Mouse (Mus musculus) embryo, embryonic 10.5 days (tissue): ENCODE results near the gene Ccdc97.
A peak's percentile ranks its signal among the peaks of the same experiment; 100 is the strongest.

Experiments
- DNase-seq: peaks from one replicate; pipeline ENCODE4 v3.0.0-alpha.2; 2015; ENCODE audit warnings: low spot score

Ccdc97 gene

DNA sequence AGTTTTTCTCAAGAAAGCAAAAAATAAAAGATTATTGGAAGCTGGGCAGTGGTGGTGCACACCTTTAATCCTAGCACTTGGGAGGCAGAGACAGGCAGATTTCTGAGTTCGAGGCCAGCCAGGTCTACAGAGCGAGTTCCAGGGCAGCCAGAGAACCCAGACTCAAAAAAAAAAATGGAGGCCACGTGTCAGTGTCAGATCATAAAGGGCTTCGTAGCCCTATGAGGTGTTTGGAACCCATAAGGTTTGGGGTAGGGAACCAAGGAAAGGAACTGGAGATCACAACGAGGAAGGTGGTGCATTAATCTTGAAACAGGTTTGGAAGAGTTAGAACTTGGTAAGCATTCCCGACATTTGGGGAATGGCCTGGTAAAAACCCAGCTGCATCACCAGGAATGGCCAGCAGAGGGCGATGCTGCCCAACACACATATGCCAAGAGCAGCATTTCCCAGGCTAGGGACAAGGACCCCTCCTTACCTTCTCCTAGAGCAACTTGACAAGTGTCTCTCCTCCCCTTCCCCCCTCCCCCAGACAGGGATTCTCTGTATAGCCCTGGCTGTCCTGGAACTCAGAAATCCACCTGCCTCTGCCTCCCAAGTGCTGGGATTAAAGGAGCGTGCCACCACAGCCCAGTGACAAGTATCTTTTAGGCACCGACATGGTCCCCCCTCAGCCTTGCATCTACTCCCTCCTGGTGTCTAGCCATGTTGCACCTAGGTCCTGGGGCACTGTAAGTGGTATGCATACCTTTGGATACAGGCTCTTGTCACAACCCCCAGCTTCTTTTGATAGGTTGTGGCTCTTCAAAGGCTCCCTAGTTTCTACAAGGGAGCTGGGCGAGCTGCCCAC is 1.1 kb upstream of the Ccdc97 start:
- DNase-seq = peak; percentile 87

DNA sequence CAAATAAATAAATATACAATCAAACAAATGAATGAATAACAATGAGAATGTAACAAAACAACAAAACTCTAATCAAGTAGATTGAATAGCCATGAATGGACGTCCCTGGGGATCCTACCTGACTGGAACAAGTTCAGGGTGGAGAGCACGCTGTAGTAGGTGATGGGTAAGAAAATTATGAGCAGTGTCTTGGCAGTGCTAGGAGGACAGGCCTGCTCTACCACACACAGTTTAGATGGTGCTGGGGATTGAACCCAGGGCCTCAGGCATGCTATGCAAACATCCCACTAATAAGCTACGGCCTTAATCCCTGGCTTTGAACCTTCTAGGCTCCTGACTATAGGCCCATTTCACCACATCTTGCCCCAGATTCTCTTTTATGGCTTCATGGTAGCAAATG is 1.4 kb downstream of the Ccdc97 start:
- DNase-seq = no peak

DNA sequence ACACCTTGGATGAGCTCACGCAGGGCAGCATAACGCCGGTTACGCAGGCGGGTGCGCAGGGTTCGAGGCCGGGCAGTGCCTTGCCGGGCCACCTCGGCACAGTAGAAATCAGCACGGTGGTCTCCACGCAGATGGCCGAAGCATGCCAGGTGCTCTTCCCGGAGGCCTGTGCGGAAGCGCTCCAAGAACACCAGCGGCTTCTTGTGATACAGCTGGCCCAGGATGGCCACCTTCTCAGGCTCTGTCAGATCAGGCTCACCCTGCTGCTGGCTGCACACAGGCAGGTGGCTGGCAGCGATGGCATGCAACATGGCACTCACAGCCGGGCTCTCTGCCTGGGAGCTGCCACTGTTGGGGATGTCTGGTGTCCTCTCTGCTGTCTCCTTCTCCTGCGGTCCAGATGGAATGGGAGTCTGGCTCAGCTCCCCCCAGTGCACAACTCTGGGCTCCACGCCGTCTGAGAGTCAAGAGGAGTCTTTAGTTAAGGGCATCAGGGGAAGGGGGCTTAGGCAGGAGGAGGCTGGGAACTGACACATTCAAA is 3.1 kb downstream of the Ccdc97 start:
- DNase-seq = no peak

DNA sequence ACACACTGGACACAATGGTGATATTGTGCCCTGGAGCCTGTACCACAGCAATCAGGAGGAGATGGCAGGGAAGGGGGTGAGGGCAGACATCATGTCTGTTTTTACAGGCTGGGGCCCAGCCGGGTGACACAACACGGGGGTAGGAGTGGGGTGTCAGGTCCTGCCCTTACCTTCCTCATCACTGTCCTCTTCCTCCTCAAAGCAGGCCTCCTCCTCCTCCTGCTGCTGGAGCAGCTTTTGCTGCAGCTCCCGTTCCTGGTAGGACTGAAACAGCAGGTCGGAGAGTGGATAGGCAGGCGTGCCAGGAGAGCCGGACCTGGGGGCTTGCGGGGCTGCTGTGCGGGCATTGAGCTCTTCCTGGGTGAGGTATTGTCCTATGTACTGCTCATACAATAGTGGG is 4.3 kb downstream of the Ccdc97 start:
- DNase-seq = no peak

DNA sequence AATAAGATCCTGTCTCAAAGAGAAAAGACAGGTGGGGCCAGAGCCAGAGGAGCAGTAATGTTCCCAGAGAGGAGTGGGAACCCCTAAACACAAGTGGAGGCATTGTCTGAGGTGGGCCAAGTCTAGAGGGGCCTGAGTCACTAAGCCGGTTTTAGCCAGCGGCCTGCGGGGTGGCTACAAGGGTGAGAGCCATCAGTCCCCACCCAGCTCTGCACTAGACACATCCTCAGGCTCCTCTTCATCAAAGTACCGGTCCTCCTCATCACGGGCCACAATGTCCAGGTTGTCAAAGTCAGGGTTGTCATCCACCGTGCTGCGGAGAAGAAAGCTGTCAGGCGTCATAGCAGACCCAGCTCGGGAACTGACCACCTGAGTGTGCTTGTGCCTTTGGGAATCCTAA is 6.1 kb downstream of the Ccdc97 start:
- no peak for DNase-seq

DNA sequence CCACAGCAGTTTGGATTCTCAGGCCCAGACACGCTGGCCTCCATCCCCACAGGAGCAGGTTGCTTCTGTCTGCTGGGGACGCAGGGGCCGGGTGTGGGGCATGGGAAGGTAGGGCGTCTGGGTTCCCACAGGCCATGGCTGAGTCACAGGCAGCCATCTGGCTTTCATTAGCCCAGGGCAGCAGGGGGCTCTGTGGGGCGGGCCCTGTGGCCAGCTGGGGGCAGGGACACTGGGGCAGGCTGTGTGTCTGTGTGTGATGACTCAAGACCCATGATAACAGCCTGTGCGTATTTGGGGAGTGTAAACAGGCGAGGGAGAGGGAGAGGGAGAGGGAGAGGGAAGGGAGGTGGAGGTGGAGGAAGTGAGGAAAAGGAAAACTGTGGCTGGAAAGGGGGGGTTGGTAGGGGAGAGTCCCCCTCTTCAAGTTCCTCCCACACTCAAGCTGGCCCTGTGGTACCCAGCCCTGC is 7.1 kb downstream of the Ccdc97 start:
- DNase-seq = peak; percentile 76

DNA sequence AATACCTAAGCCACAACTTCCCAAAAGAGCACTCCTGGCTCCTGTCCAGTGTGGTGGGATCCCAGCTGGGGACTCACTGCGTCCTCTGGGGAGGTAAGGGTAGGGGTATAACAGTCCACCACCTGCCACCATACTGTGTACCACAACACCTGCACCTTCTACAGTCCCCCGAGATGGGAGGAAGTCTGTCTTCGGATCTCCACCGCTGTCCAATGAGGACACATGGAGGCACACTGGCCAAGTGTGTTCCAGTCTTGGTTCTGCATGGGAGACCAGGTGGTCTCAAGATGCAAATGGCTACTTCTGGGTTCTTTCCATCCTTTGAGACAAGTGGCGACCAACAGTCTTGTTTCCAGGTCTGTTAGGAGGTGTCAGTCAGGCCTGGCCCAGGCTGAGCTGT is 7.7 kb downstream of the Ccdc97 start:
- no peak for DNase-seq

DNA sequence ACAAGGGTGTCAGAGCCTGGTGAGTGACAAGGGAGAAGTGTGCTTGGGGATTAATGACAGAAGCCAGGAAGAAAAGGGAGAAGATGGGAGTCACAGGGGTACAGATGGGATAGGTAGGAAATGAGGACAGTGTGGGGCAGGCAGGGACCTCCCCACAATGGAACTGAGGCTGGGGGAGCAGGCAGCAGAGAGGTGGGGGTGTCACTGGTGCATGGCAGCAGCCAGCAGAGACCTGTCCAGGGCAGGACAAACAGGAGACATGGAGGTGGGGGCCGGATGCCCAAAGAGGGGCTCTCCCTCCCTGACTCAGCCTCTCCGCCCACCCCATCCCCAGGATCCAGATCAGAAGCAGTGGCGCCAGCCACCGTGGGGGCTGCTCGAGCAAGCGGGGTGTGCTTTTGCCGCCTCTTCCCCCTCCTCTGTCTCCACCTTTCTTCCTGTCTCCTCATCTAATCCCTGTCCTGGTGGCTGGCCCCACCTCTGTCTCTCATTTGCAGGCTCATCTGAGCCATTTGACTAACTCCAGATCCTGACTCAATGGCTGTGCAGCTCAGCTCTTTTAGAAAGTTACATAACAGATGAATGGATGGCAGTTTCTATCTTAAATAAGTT is 8.3 kb downstream of the Ccdc97 start:
- DNase-seq = no peak

DNA sequence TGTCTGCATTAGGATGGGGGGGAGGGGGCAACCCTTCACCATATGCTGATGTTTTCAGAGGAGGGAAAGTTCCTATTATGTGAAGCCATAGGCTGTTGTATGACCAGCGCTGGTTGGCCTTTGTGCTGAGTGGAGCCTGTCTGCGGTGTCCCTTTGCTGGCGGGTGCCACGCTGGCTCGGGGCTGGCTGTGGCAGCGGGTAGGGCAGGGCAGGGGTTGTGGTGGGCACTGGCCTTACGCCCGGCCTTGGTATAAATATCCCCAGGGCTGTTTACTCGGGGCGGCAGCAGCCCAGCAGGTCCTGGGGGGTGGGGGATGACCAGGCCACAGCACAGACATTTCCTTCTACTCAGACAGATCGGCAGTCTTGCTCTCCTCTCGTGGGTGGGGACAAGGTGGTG is 8.9 kb downstream of the Ccdc97 start:
- no peak for DNase-seq

DNA sequence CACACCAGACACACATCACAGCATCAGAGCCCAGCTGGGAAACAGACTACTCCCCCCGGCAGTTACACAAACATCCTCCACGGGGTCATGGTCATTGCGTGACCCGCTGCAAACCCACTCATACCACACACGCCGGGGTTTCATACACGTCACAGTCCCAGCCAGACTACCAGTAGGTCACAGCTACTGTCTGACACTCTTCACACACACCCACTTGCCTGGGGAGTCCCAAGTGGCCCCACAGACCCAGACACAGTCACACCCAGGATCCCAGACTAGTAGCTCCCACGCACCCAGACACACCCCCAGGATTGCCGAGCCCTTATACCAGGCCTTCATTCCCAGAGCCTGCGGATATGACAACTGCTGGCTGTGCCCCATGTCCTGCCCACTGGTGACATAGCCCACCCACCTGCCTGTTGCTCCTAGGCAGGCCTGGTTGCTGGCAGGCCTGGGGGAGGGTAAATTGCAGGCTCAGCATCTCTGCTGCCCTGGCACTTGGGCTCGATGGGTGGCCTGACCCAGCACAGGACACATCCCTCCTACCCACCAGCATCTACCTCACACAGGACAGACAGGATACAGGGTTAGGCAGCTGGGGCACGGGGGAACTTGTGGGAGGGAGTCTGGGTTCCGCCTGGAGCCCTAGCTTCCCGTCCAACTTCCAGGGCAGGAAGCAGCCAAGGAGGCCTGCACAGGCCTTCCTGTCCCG is 11.2 kb downstream of the Ccdc97 start:
- DNase-seq = no peak

DNA sequence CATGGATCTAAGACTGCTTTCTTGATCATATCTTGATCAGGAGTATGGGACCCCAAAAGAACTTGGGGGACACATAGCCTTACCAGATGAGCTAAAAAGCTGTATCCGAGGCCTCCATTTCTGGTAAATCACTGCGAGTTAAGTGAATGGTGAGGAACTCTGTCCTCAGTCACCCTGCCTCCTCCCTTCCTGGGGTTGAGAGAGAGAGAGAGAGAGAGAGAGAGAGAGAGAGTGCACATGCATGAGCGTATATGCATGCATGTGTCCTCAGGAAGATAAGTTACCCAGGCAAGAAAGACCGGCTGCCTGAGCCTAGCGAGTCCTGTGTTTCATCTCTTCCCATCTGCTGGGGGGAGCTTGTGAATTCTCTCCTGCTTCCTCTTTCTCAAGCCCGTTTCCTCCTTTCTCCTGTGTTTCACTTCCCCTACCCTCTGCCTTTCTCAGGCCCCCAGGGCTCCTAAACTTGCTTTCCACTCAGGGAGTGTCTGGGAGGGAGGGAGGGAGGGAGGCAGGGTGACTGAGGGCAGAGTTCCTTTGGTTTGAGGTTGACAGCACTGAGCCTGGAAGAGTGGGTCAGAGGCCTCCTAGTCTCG is 12.2 kb downstream of the Ccdc97 start:
- DNase-seq = no peak

DNA sequence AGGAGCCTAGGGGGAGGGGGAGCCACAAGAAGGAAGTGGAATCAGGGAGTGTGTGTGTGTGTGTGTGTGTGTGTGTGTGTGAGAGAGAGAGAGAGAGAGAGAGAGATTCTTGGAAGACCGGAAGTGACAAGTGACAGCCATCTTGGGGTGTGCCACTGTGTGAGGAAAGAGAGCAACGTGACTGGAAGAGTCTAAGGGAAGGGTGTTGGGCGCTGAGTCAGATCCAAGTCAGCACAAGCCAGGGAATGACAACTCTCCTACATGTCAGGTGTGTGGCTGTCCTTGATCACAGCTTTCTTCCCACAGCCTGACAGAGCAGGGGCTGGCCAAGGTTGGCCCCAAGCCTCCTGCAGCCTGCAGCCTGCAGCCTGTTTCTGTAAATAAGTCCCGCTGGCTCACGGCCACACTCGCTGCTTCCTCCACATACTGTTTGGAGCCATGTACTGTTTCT is 13.1 kb downstream of the Ccdc97 start:
- no peak for DNase-seq

DNA sequence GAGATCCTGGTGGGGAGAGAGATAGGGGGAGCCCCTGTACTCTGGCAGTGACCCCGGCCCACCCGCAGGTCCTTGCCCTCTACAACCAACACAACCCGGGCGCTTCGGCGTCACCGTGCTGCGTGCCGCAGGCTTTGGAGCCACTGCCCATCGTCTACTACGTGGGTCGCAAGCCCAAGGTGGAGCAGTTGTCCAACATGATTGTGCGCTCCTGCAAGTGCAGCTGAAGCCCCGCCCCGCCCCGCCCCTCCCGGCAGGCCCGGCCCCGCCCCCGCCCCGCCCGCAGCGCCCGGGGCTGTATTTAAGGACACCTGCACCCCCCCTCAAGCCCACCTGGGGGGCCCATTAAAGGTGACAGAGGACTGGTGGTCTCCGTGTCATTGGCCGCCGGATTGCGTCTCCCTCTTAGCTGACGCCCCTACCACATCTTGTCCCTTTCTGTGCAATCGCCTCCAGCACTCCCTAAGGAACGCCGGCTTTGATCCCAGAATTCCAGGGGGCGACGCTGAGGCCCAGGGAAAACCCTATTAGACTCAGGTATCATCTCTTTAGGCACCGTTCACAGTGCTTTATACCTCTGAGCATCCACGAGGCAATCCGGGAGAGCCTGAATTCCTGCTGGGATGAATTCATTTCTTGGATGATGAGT is 14.0 kb downstream of the Ccdc97 start:
- no peak for DNase-seq

DNA sequence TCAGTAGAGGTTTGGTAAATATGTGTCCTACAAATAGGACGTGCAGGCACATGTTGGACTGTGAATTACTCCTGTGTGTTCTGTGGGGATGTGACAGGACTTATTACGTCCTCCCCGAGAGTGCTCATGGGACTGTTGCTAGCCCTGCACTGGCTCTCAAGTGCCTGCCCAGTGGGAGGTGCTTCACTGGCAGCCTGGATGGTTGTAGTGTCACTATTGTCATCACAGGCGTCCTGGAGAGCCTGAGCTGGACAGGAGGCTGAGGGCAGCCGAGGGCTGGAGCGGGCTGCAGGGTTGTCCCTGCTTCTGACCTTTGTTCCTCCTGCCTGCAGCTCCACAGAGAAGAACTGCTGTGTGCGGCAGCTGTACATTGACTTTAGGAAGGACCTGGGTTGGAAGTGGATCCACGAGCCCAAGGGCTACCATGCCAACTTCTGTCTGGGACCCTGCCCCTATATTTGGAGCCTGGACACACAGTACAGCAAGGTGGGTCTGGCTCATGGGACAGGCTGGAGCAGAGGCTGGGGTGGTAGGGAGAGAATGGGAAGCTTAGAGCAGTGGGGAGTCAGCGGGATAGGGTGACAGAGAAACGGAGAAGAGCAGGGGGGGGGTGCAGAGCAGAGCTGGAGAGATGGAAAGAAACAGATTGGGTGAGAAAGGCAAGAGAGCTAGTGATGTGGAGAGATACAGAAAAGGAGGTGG is 14.9 kb downstream of the Ccdc97 start:
- no peak for DNase-seq

DNA sequence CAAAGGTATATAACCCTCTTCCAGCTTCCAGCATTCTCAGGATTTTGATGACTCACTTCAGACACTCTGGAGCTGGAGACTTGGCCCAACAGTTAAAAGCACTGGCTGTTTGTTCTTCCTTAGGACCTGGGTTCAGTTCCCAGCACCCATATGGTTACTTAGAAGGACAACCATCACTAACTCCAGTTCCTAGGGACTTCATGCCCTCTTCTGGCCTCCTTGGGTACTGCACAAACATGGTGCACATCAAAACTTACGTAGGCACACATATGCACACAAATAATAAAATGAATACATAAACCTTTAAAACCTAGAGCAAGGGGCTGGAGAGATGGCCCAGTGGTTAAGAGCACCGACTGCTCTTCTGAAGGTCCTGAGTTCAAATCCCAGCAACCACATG is 16.5 kb downstream of the Ccdc97 start:
- DNase-seq = no peak

DNA sequence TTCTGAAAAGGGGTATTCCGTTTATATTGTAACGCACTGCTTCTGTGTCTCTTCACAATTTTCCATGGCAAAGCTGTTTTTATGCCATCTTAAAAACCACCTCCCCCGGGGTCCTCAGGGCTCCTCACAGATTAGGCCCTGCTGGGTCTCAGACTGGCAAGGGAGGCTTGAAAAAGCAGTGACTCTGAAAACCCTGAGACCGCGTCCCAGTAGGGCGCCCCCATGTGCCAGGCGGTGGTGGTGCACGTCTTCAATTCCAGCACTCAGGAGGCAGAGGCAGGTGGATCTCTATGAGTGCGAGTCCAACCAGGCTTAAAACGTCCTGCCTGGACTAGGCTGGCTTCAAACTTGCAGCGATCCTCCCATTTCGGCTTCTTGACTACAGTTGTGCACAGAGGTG is 18.2 kb downstream of the Ccdc97 start:
- no peak for DNase-seq

DNA sequence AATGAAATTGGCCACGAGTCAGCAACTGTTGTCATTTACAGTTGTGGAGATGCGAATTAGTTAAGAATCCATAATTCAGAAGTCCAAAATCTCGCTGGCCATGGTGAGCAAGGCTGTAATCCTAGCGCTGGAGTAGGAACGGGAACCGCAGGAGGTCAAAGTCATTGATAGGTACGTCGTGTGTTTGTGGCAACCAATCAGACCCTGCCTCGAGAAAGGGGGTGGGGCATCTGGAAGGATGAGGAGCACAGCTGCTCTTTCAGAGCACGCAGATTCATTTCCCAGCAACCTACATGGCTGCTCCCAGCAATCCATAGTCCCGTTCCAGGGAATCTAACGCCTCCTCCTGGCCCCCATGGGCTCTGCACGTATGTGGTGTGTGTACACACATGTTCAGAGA is 19.0 kb downstream of the Ccdc97 start:
- no peak for DNase-seq

DNA sequence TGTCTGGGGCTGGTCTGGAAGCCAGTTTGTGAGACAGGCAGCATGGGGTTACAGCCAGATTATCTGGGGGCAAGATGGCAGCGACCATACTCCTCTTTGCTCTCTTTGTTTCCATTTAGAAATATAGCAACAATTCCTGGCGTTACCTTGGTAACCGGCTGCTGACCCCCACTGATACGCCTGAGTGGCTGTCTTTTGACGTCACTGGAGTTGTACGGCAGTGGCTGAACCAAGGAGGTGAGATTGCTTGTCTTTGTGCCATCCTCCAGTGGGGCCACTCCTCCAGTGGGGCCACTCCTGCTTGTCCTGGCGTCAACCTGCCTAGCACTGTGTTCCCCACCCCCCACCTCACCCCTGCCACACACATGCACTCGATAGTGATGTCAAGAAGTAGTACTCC is 24.8 kb downstream of the Ccdc97 start:
- DNase-seq = no peak

DNA sequence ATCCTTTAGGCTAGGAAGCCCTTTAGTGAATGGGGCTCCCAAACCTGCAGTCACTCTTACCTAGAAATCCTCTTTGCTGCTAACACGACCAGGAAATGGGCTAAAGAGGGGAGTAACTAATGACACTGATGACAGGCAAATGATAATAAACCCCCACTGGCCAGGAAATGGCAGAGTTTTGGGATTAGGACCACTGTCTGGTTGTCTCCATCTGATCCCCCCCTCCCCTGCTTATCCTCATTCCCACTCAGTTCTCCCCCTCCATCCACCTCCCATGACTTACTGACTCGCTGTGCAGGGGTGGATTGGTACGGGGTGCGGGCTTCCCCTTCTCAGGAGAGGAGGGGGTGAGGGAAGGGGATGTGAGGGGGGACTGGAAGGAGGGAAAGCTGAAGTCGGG is 28.8 kb downstream of the Ccdc97 start:
- DNase-seq = no peak

DNA sequence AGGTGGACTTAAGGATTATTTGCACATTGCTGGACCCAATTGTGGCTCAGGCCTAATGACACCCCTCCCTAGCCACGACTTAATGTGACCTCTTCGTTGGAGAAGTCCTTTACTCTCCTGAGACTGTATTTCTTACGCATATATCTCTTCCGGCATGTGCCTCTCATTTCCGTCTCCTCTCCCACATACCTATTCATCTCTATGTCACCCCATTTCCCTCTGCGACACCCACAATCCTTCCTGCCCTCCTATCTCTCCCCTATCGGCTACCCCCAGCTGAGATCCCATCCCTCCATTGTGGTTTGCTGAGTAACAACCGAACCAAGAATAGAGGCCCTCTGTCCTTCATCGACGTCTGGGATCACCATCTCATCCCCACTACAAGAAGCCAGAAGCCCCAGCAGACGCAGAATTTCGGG is 29.3 kb downstream of the Ccdc97 start:
- no peak for DNase-seq
